Mouse (Mus musculus) ES-Bruce4 (cell line): ENCODE data around the gene Map2k5. TPM values are rescaled to one million over a fixed set of nuclear protein-coding genes. Genes with fewer than 3 reads are reported as not detected.

Experiments
- H3K27ac ChIP-seq: 2 replicates; pipeline ENCODE4 v1.5.1; 2012; ENCODE audit warnings: low read length, inconsistent platforms; ENCODE audit not compliant: insufficient read depth
- H3K27me3 ChIP-seq: 2 replicates; pipeline ENCODE4 v1.6.1; 2012; ENCODE audit warnings: mild to moderate bottlenecking, low read length, inconsistent platforms; ENCODE audit not compliant: control insufficient read depth, poor library complexity, insufficient read depth, severe bottlenecking
- H3K36me3 ChIP-seq: 2 replicates; pipeline ENCODE4 v1.6.1; 2012; ENCODE audit warnings: inconsistent platforms, mild to moderate bottlenecking, low read length, moderate library complexity; ENCODE audit not compliant: control insufficient read depth, poor library complexity, insufficient read depth, severe bottlenecking
- H3K4me1 ChIP-seq: one replicate; pipeline ENCODE4 v1.8.1; 2011; ENCODE audit warnings: low read length; ENCODE audit not compliant: control insufficient read depth, insufficient read depth
- H3K4me3 ChIP-seq: 2 replicates; pipeline ENCODE4 v1.5.1; 2011; ENCODE audit warnings: low read depth, mild to moderate bottlenecking, low read length
- H3K9ac ChIP-seq: 2 replicates; pipeline ENCODE4 v1.6.1; 2012; ENCODE audit warnings: low read depth, mild to moderate bottlenecking, inconsistent platforms; ENCODE audit not compliant: poor library complexity, severe bottlenecking
- H3K9me3 ChIP-seq: replicated peaks from 2 replicates; pipeline ENCODE4 v1.6.1; 2012; ENCODE audit warnings: mild to moderate bottlenecking, low read length, inconsistent platforms; ENCODE audit not compliant: control insufficient read depth, poor library complexity, insufficient read depth, severe bottlenecking
- CTCF ChIP-seq: IDR thresholded peaks from one replicate; pipeline ENCODE4 v1.8.1; 2011; ENCODE audit warnings: low read depth, low read length
- EP300 ChIP-seq: IDR thresholded peaks from 2 replicates; pipeline ENCODE4 v1.6.1; 2011; ENCODE audit warnings: low read depth, low read length; ENCODE audit not compliant: insufficient read depth
- POLR2A ChIP-seq: IDR thresholded peaks from one replicate; pipeline ENCODE4 v1.8.1; 2011; ENCODE audit warnings: low read length; ENCODE audit not compliant: insufficient read depth
- polyA plus RNA-seq: library from polyadenylated mRNA; stranded (reverse); fragments of >200 nt; gene quantifications from 2 replicates; pipeline ENCODE4 v1.2.4, GENCODE M21; 2011; ENCODE audit warnings: low read depth; ENCODE audit not compliant: missing spikeins, insufficient read depth, insufficient read length

Gene Map2k5
- polyA plus RNA-seq, 1 experiment = 27.8 TPM

DNA sequence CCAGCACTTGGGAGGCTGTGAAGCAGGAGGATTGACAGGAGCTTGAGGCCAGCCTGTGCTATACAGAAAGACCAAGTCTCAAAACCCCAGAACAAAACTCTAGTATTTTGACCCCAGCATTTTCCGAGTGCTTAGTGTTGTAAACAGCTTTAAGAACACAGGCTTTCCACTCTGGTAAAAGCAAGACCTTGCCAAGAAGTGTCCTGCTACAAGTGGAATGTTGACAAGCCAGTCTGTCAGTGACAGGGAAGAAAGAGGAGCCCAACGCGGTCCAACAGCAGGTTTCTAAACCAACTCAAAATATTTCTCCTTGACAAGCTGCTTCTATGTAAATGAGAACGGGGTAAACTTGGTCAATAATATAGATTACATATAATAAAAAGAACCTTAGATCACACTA, 148.6 kb downstream of the Map2k5 start:
- no peak for TF ChIP-seq POLR2A
- no peak for TF ChIP-seq EP300
- TF ChIP-seq CTCF = no peak
- Histone ChIP-seq H3K27me3 (no peaks in the 10 kb centered on the region), H3K36me3 (no peaks in the 10 kb centered on the region), H3K9ac (no peak overlapping the region), H3K4me1 (no peaks in the 10 kb centered on the region), H3K4me3 (no peak overlapping the region), H3K27ac (no peak overlapping the region), H3K9me3 (no peaks in the 10 kb centered on the region)

DNA sequence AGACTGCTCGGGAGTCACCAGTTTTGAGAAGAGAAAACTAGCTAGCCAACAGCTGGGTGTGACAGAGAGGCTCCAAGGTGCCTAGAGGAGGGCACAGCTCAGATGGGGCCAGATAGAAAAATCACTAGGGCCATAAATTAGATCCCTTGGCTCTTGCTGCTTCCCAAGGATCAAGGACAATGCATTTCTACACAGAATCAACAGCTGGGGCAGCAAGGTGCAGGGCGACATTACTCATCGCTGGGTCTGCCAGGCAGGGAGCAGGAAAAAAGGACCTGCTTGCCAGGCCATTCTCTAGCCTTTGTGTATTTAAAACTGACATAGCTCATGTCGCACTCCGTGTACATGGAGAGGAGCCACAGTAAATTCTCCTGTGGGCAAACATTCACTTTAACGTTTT, 155.5 kb downstream of the Map2k5 start:
- H3K27ac ChIP-seq = no peak overlapping the region
- no peaks in the 10 kb centered on the region for H3K27me3 ChIP-seq
- TF ChIP-seq POLR2A = no peak
- TF ChIP-seq CTCF = no peak
- TF ChIP-seq EP300 = no peak
- H3K4me3 ChIP-seq = no peak overlapping the region
- H3K9ac ChIP-seq = no peak overlapping the region
- no peaks in the 10 kb centered on the region for H3K4me1 ChIP-seq
- no peaks in the 10 kb centered on the region for H3K9me3 ChIP-seq
- no peaks in the 10 kb centered on the region for H3K36me3 ChIP-seq

DNA sequence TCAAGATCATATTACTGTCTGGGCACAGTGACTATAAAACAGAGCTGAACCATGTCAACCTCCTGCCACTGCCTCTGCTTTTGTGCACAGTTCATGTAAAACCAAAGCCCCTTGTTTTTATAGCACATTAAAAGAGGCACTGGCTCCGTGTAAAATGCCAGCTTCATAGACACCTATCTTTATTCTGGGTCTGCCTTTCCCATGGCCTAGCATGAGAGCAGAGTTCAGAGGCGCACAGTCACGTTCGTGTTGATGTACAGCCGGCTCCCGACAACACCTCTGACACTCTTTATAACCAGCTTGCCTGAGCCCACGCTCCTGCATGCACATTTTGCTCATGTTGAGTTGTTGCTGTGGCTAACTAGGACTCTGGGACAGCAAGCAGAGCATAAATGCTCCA, 157.9 kb downstream of the Map2k5 start:
- TF ChIP-seq POLR2A (no peak), EP300 (no peak), CTCF (no peak)
- Histone ChIP-seq H3K27ac (no peak overlapping the region), H3K27me3 (no peaks in the 10 kb centered on the region)

DNA sequence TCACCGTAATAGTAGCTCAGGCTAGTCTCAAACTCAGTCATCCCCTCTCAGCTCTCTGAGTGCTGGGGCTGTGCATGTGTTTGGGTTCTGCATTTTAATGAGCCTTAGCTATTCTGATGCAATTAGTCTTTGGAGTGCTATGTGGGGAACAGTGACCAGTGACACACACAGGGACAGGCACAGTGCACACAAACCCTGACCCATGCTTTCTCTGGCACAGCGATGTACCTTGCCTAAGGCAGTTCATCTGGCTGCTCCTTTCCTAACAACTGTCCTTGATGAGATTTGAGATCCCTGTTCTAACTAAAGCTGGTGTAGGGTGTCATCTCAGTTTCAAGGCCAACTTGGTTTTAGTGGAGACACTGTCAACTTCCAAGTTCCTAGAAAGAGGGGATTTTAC, 162.7 kb downstream of the Map2k5 start:
- TF ChIP-seq CTCF (no peak), EP300 (no peak), POLR2A (no peak)
- Histone ChIP-seq H3K27me3 (no peaks in the 10 kb centered on the region), H3K4me3 (no peak overlapping the region), H3K4me1 (peaks cover 3% of the 10 kb centered on the region), H3K27ac (no peak overlapping the region), H3K9me3 (no peaks in the 10 kb centered on the region), H3K9ac (no peak overlapping the region), H3K36me3 (no peaks in the 10 kb centered on the region)

More for the DNA sequence above, 157.9 kb downstream of the Map2k5 start:
- no peaks in the 10 kb centered on the region for H3K9me3 ChIP-seq
- H3K9ac ChIP-seq = no peak overlapping the region
- H3K36me3 ChIP-seq = no peaks in the 10 kb centered on the region
- H3K4me1 ChIP-seq = peaks cover 2% of the 10 kb centered on the region
- H3K4me3 ChIP-seq = no peak overlapping the region

DNA sequence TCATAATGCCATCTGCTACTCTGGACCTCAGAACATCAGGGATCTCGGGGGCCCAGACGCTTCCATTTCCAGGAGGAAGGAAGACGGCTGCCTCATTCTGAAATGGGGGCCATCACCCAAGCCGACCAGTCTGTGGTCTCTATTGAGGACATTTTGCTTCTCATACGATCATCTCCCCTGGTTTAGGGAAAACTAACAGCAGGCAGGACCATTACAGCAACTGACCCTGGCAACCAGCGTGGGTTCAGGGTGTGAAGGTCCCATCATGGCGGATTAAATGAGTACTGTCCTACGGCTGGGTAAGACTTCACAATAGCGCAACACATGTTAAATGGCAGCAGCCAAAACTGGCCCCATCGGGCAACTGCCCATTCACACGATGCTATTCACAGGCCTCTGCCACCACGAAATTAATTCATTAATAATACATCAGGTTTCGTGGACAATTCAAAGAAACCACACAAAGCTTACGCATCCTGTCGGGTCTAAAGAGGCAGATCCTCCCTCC, 170.9 kb downstream of the Map2k5 start:
- Histone ChIP-seq H3K27me3 (no peaks in the 10 kb centered on the region), H3K36me3 (no peaks in the 10 kb centered on the region)

DNA sequence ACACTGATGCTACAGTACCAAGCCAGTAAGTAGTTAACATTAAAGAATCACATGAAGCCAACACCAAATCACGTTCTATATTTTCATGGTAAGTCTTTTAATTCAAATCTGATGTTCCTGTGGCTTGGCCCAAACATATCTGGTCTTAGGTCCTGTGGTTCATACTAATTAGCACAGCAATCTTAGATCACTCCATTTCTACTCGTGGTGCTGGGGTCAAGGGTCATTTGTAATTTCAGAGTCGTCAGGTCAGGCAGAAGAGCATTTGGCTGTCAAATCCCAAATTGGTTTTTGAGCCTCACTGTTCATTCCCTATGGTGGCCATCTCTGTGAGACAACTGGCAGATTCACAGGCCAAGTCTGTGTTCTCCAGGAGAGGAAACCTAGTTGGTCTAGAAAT, 174.2 kb downstream of the Map2k5 start:
- no peaks in the 10 kb centered on the region for H3K36me3 ChIP-seq

More for the DNA sequence above, 170.9 kb downstream of the Map2k5 start:
- Histone ChIP-seq H3K9me3 (no peaks in the 10 kb centered on the region), H3K4me3 (no peak overlapping the region), H3K4me1 (no peaks in the 10 kb centered on the region), H3K27ac (no peak overlapping the region), H3K9ac (no peak overlapping the region)
- TF ChIP-seq EP300 (no peak), POLR2A (no peak), CTCF (no peak)

More for the DNA sequence above, 174.2 kb downstream of the Map2k5 start:
- Histone ChIP-seq H3K27ac (no peak overlapping the region), H3K4me3 (no peak overlapping the region), H3K9ac (no peak overlapping the region), H3K27me3 (no peaks in the 10 kb centered on the region), H3K9me3 (no peaks in the 10 kb centered on the region), H3K4me1 (no peaks in the 10 kb centered on the region)
- TF ChIP-seq CTCF (no peak), EP300 (no peak), POLR2A (no peak)
